Mouse (Mus musculus): ENCODE measurements around the gene Il16. TPM values are rescaled to one million over a fixed set of nuclear protein-coding genes. Genes with fewer than 3 reads are reported as not detected.
A peak's percentile ranks its signal among the peaks of the same experiment; 100 is the strongest.

The Il16 gene
- polyA plus RNA-seq, 1 experiment from 2014 or later: 2.0 TPM

DNA sequence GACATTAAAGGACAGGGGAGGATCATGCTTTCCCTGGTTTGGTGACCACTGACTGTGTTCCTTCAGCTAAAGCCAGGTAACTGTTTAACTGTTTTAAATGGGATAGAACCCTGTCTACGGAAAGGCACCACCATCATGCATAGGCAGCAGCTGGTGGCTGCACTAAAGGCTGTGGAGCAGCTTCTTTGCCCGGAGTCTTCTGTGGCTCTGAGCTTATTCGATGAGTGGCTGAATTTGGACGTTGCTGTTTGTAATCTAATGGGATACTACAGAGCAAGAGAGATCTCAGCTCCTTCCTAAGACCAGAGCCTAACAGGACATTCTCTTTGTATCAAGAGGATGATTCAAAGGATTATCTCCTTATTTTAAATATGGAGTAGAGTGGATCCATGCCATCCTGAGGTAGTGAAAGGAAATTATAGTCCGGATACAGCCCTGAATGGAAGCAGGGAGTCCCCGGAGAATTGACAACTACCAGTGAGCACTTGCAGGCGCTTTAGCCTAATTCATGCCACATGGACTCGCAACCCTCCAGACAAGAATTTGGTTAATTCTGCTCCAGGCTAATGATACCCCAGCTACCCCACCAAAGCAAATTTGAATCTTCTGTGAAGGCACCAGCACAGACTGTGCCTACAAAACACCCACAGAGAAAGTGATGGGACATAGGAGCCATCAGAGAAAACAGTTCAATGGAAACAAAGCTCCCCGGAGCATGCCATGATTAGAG is 42.3 kb downstream of the Il16 start:
- Histone ChIP-seq H3K4me1 (no peaks in the 10 kb centered on the region), H3K9me3 (no peaks in the 10 kb centered on the region), H3K27ac (no peak overlapping the region), H3K27me3 (ENCODE audit: insufficient read depth, poor library complexity, severe bottlenecking) (no peaks in the 10 kb centered on the region), H3K4me3 (no peak overlapping the region), H3K36me3 (no peaks in the 10 kb centered on the region)
- 71% methylated on average over 9 of the region's 9 CpGs for WGBS
- peak; percentile 41 for DNase-seq (ENCODE audit: low spot score)

DNA sequence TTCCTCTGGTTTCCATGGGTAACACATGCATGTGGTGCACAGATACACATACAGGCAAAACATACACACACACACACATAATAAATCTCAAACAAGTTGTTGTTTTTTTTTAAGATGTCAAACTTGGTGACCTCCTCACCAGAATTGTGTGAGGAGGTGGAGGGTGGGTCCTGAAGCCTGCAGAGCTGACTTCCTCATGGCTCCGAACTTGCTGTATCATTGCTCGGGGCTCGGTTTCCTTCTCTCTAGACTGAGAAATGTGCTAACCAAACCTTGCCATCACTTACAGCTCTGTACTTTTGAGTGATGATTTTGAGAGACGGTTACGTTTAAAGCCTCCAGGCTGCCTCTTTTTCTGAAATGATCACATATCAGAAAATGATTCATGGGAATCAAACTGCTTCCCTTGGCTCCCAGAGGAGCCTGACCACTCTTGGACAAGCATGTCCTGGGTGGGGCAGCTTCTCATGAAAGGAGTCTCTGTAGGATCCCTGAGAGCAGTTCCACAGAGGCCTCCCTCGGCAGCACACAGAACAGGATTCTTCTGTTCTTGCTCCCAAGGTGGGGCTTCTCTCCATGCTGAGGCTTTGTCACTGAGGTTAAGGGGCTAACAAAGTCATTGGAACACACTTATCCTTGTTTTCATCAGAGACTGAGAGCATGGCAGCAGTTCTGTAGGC is 46.3 kb downstream of the Il16 start:
- H3K4me1 ChIP-seq: no peaks in the 10 kb centered on the region
- no peak for DNase-seq (ENCODE audit: low spot score)
- no peak overlapping the region for H3K4me3 ChIP-seq
- H3K36me3 ChIP-seq: no peaks in the 10 kb centered on the region
- H3K27ac ChIP-seq: no peak overlapping the region
- no peaks in the 10 kb centered on the region for H3K9me3 ChIP-seq
- 83% methylated on average over 6 of the region's 6 CpGs for WGBS
- no peaks in the 10 kb centered on the region for H3K27me3 ChIP-seq (ENCODE audit: insufficient read depth, poor library complexity, severe bottlenecking)

- Histone ChIP-seq H3K27ac (no peak overlapping the region), H3K27me3 (ENCODE audit: insufficient read depth, poor library complexity, severe bottlenecking) (no peaks in the 10 kb centered on the region), H3K4me1 (no peaks in the 10 kb centered on the region), H3K36me3 (no peaks in the 10 kb centered on the region), H3K9me3 (no peaks in the 10 kb centered on the region), H3K4me3 (no peak overlapping the region)
- no peak for DNase-seq (ENCODE audit: low spot score)
- WGBS: 27% methylated on average over 6 of the region's 6 CpGs
These were observed 49.9 kb downstream of the Il16 start for GRCm38 (mm10) chr7:83695449-83696212.

- 32% methylated on average over 6 of the region's 6 CpGs for WGBS
- Histone ChIP-seq H3K27ac (no peak overlapping the region), H3K9me3 (no peaks in the 10 kb centered on the region), H3K36me3 (no peaks in the 10 kb centered on the region), H3K27me3 (ENCODE audit: insufficient read depth, poor library complexity, severe bottlenecking) (peaks cover 5% of the 10 kb centered on the region; the same call in 1 of the 2 replicates), H3K4me3 (no peak overlapping the region), H3K4me1 (peaks cover 3% of the 10 kb centered on the region; the same call in 1 of the 2 replicates)
- DNase-seq (ENCODE audit: low spot score): no peak
These were observed 62.8 kb downstream of the Il16 start for GRCm38 (mm10) chr7:83682640-83683274.

DNA sequence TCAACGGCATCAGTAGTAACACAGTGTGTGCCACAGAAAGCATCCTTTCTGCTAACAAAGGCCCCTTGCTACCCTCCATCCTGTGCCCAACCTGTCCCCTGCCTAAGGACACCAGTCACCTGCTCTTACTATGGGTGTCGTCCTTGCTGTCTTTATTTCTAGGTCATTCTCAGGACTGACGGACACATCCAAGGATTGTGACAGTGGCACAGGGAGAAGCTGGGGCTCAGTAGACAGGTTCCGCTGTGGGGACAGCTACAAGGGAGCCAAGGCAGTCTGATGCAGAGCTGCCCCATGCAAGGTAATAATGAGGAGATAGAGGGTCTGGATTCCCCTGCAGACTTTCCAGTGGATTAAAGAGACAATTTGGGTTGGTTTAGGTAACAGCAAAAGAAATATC is 67.0 kb downstream of the Il16 start:
- no peak overlapping the region for H3K27ac ChIP-seq
- no peaks in the 10 kb centered on the region for H3K36me3 ChIP-seq
- H3K4me1 ChIP-seq: no peaks in the 10 kb centered on the region
- no peak for DNase-seq (ENCODE audit: low spot score)
- no peaks in the 10 kb centered on the region for H3K9me3 ChIP-seq
- no peak overlapping the region for H3K4me3 ChIP-seq
- WGBS: 87% methylated on average over 4 of the region's 4 CpGs
- H3K27me3 ChIP-seq (ENCODE audit: insufficient read depth, poor library complexity, severe bottlenecking): peaks cover 5% of the 10 kb centered on the region; the same call in 1 of the 2 replicates

GRCm38 (mm10) chr7:83677296-83677695 is 68.2 kb downstream of the Il16 start:
- WGBS: 77% methylated on average over 3 of the region's 3 CpGs
- no peak for DNase-seq (ENCODE audit: low spot score)
- Histone ChIP-seq H3K36me3 (no peaks in the 10 kb centered on the region), H3K4me1 (no peaks in the 10 kb centered on the region), H3K9me3 (no peaks in the 10 kb centered on the region), H3K4me3 (no peak overlapping the region), H3K27ac (no peak overlapping the region), H3K27me3 (ENCODE audit: insufficient read depth, poor library complexity, severe bottlenecking) (peaks cover 5% of the 10 kb centered on the region; the same call in 1 of the 2 replicates)

DNA sequence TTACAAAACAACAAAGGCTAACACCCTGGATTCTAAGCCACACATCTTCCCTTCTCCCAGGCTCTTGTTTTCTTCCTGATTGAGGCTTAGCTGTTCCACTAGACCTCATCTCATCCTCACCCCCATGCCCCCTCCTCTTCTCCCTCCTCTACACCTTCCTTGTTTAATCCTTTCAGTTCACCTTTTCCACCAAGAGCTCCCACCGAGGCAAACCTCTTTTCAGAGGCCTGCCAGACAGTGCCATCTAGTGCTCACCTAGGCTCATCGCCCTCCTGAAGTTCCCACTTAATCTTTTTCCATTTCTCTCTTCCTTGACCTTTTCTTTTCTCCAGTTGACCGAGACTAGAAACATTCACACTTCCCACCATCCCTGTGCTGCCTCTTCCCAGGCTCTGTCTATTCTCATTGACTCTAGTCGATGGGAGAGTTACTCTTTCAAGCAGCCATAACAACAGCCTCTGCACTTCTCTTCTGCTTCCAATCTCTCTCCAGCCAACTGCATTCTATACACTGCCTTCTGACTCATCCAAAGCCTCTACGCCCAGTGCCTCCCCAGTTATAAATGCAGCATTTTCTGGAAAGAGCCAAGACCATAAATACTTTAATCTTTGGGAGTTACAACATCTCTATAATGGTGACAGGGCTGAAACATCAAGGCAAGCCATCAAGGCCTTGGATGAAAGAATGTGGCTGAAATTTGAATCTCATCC is 69.8 kb downstream of the Il16 start:
- 29% methylated on average over 5 of the region's 5 CpGs for WGBS
- no peaks in the 10 kb centered on the region for H3K9me3 ChIP-seq
- DNase-seq (ENCODE audit: low spot score): no peak
- no peaks in the 10 kb centered on the region for H3K4me1 ChIP-seq
- H3K27me3 ChIP-seq (ENCODE audit: insufficient read depth, poor library complexity, severe bottlenecking): peaks cover 5% of the 10 kb centered on the region; the same call in 1 of the 2 replicates
- no peak overlapping the region for H3K4me3 ChIP-seq
- H3K27ac ChIP-seq: no peak overlapping the region
- H3K36me3 ChIP-seq: no peaks in the 10 kb centered on the region

- Histone ChIP-seq H3K27me3 (ENCODE audit: insufficient read depth, poor library complexity, severe bottlenecking) (peaks cover 6% of the 10 kb centered on the region; the same call in 1 of the 2 replicates), H3K4me3 (no peak overlapping the region), H3K9me3 (no peaks in the 10 kb centered on the region), H3K4me1 (no peaks in the 10 kb centered on the region), H3K36me3 (no peaks in the 10 kb centered on the region), H3K27ac (no peak overlapping the region)
- 75% methylated on average over 6 of the region's 6 CpGs for WGBS
- no peak for DNase-seq (ENCODE audit: low spot score)
These were observed 74.0 kb downstream of the Il16 start for GRCm38 (mm10) chr7:83671573-83671972.

DNA sequence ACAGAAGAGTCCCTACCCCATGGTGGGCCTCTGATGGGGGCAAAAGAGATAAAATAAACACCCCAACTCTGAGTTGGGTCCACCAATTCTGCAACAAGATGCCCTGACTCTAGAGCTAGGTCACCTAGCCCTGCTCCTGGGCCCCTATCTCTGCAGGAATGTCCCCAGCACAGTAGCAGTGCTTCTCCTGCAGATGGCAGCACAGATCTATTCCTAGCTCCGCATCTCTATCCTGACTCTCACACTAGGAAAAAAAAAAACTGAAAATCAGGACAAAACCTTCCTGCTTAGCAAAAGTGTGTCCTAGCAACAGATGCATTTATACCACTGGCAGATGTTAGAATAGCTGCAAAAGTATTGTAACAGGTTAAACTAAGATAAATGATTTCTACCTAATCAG is 76.8 kb downstream of the Il16 start:
- Histone ChIP-seq H3K4me3 (no peak overlapping the region), H3K27me3 (ENCODE audit: insufficient read depth, poor library complexity, severe bottlenecking) (peaks cover 6% of the 10 kb centered on the region; the same call in 1 of the 2 replicates), H3K9me3 (no peaks in the 10 kb centered on the region), H3K36me3 (no peaks in the 10 kb centered on the region), H3K27ac (no peak overlapping the region), H3K4me1 (no peaks in the 10 kb centered on the region)
- no peak for DNase-seq (ENCODE audit: low spot score)
- WGBS: 11% methylated on average over 1 of the region's 1 CpGs

DNA sequence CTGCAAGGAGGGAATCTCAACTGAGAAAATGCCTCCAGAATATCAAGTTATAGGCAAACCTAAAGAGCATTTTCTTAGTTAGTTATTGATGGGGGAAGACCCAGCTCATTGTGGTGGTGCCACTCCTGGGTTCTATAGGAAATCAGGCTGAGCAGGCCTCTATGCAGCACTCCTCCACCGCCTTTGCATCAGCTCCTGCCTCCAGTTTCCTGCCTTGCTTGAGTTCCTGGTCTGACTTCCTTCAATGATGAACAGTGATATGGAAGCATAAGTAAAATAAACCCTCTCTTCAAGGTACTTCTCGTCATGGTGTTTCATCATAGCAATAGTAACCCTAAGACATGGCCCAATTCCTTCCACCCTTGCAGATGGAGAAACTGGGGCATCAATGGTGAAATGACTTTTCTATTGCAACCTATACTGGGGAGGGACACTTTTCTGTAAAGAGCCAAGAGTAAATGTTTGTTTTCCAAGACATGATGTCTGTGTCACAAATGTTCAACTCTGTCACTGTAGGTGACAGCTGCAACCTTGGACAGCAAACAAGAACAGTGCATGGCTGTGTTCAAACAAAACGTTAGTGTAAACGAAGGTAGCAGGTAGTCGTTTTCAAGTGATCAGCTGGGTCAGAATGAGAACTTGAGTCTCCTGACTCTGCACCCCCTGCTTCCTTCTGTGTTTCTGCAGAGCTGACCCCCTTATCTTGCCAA is 77.4 kb downstream of the Il16 start:
- H3K9me3 ChIP-seq: no peaks in the 10 kb centered on the region
- no peak overlapping the region for H3K27ac ChIP-seq
- H3K36me3 ChIP-seq: no peaks in the 10 kb centered on the region
- H3K4me3 ChIP-seq: no peak overlapping the region
- WGBS: 76% methylated on average over 5 of the region's 5 CpGs
- H3K27me3 ChIP-seq (ENCODE audit: insufficient read depth, poor library complexity, severe bottlenecking): peaks cover 6% of the 10 kb centered on the region; the same call in 1 of the 2 replicates
- H3K4me1 ChIP-seq: no peaks in the 10 kb centered on the region
- DNase-seq (ENCODE audit: low spot score): no peak

DNA sequence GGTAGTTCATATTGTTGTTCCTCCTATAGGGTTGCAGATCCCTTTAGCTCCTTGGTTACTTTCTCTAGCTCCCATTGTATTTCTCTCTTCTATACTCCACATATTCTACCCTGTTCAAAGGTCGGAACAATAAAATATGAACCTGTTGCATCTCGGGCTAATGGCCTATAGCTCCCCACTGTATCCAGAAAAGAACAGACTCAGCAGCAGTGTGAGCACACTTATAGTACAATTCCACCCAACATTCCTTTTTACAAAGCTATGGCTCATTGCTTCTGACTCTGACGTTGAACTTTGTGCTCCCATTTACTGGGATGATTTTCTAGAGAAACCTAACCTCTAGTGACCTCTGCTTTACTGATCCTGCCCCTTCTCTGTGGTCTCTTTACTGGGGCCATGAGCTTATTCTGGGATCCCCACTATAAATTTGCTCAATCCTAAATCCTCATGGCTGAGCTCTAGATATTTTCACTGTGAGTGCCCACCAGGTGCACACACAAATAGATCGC is 79.4 kb downstream of the Il16 start:
- no peak overlapping the region for H3K27ac ChIP-seq
- H3K9me3 ChIP-seq: no peaks in the 10 kb centered on the region
- H3K36me3 ChIP-seq: no peaks in the 10 kb centered on the region
- no peak for DNase-seq (ENCODE audit: low spot score)
- WGBS: 86% methylated on average over 4 of the region's 4 CpGs
- peaks cover 6% of the 10 kb centered on the region; the same call in 1 of the 2 replicates for H3K27me3 ChIP-seq (ENCODE audit: insufficient read depth, poor library complexity, severe bottlenecking)
- H3K4me1 ChIP-seq: no peaks in the 10 kb centered on the region
- no peak overlapping the region for H3K4me3 ChIP-seq

All from heart, embryonic 10.5 days (tissue).